Mouse (Mus musculus): ENCODE measurements at regions not wholly inside any gene's neighbourhood (a gene's known extent, or its start where the extent isn't known, plus 50 kb on each side); places are given as distances from the start of the nearest gene placed in this dataset.

- peak; percentile 21; the same call in 1 of the 2 replicates for TF ChIP-seq CTCF (IDR thresholded peaks at IDR 0.05; ENCODE audit: control insufficient read depth, insufficient read depth, low read length)
- no peak for TF ChIP-seq POLR2A (IDR thresholded peaks at IDR 0.05; ENCODE audit: borderline replicate concordance, control insufficient read depth, low read depth, low read length)
Measured at GRCm38 (mm10) chr12:109958357-109959085, 320.3 kb upstream of the Dio3 start.

All from bone marrow, adult 2 months (tissue).